Mouse (Mus musculus) hindbrain, postnatal 0 days (tissue): ENCODE measurements around the gene Slc22a14. TPM values are rescaled to one million over a fixed set of nuclear protein-coding genes. Genes with fewer than 3 reads are reported as not detected.

ENCODE experiments used
- ATAC-seq: fragments of 200-750 bp; cut with Nextera tagmentation; 2 replicates; pipeline ENCODE4 v1.8.0; 2017; ENCODE audit warnings: mild to moderate bottlenecking, moderate TSS enrichment, moderate library complexity
- DNase-seq: peaks from one replicate; pipeline ENCODE4 v3.0.0-alpha.2; 2015; ENCODE audit warnings: low spot score
- H3K27ac ChIP-seq: fragments of 300-500 bp; sonication (generic); 2 replicates; pipeline ENCODE4 v1.5.1; 2014; ENCODE audit warnings: mild to moderate bottlenecking
- H3K27me3 ChIP-seq: fragments of 300-500 bp; sonication (generic); 2 replicates; pipeline ENCODE4 v1.6.1; 2014; ENCODE audit warnings: low read length, mixed read lengths; ENCODE audit not compliant: insufficient read depth
- H3K36me3 ChIP-seq: fragments of 300-500 bp; sonication (generic); 2 replicates; pipeline ENCODE4 v1.6.1; 2014; ENCODE audit warnings: low read length, mixed read lengths; ENCODE audit not compliant: insufficient read depth
- H3K4me1 ChIP-seq: fragments of 300-500 bp; sonication (generic); 2 replicates; pipeline ENCODE4 v1.6.1; 2014; ENCODE audit warnings: antibody characterized with exemption, low read length, mixed read lengths; ENCODE audit not compliant: insufficient read depth
- H3K4me2 ChIP-seq: fragments of 300-500 bp; sonication (generic); 2 replicates; pipeline ENCODE4 v1.6.1; 2014; ENCODE audit warnings: low read depth, mild to moderate bottlenecking, low read length, moderate library complexity, mixed read lengths
- H3K4me3 ChIP-seq: fragments of 300-500 bp; sonication (generic); 2 replicates; pipeline ENCODE4 v1.5.1; 2014; ENCODE audit warnings: low read length
- H3K9ac ChIP-seq: fragments of 300-500 bp; sonication (generic); replicated peaks from 2 replicates; pipeline ENCODE4 v1.6.1; 2014; ENCODE audit warnings: mild to moderate bottlenecking, low read length, moderate library complexity, mixed read lengths
- H3K9me3 ChIP-seq: fragments of 300-500 bp; sonication (generic); 2 replicates; pipeline ENCODE4 v1.6.1; 2016; ENCODE audit warnings: low read length, mixed read lengths
- CTCF ChIP-seq: IDR thresholded peaks from 2 replicates; pipeline ENCODE4 v1.5.1; 2016; ENCODE audit warnings: antibody characterized with exemption, control low read depth, low read depth
- WGBS: fragments of 180-500 bp; shearing (Covaris S2); extraction: QIAGEN DNeasy Blood & Tissue Kit; methylation state at CpG from one replicate; pipeline ENCODE4 v1.1.7; 2014; 5-methylcytosine and 5-hydroxymethylcytosine counted together
- polyA plus RNA-seq: library from polyadenylated mRNA; unstranded; fragments of >200 nt; fragmentation: Nextera tagmentation; extraction: Ambion mirVana; gene quantifications from 2 replicates; pipeline ENCODE4 v1.2.1, GENCODE M21; 2015
- total RNA-seq: library from RNA; depleted of rRNA; stranded (reverse); fragments of >200 nt; gene quantifications from 2 replicates; pipeline ENCODE4 v1.2.3, GENCODE M21; 2014

Slc22a14 gene
- total and polyA plus RNA-seq, 2 experiments from 2014 or later, result not detected

DNA sequence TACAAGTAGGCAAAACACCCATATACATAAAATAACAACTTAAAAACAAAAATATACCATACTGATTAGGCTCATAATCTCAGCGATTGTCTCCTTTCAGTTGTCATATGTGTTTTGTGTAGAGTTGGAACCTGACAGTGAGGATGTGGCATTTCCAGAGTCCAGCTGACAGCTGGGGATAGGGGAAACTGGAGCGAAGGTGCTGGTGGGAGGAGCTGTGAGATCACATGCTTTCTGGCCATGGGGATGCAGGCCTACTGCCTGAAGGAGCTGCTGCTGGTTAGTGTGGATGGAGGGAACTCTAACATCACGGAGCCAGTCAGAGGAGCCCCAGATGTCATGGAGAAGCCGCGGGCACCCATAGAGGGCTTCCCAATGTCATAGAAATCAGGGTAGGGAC is 159.6 kb downstream of the Slc22a14 start:
- no peak overlapping the region for H3K4me2 ChIP-seq
- 93% methylated on average over 5 of the region's 5 CpGs for WGBS
- no peak for TF ChIP-seq CTCF
- H3K36me3 ChIP-seq, result no peaks in the 10 kb centered on the region
- H3K9ac ChIP-seq, result no peak overlapping the region
- DNase-seq (no peak), ATAC-seq (no peak)
- no peaks in the 10 kb centered on the region for H3K27me3 ChIP-seq
- no peaks in the 10 kb centered on the region for H3K9me3 ChIP-seq
- H3K4me1 ChIP-seq, result no peaks in the 10 kb centered on the region
- H3K4me3 ChIP-seq, result no peak overlapping the region
- no peak overlapping the region for H3K27ac ChIP-seq

DNA sequence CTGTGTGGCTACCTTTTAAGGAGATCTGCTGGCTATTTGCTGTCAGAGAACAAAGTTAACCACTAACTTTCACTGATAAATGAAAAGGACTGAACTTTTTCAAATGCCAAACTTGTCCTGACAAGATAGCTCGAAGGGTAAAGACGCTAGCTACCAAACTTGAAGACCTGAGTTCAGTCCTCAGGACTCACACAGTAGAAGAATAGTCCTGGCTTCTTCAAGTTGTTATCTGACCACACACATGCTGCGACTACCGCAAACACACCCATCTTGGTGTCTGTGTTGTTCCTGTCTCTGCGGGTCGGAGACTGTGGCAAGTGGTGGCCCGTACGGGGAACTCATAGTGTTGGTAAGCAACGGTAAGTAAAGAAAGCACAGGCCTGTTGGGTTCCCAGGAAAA is 161.7 kb downstream of the Slc22a14 start:
- Histone ChIP-seq H3K4me3 (no peak overlapping the region), H3K4me2 (no peak overlapping the region), H3K27me3 (no peaks in the 10 kb centered on the region), H3K27ac (no peak overlapping the region), H3K4me1 (no peaks in the 10 kb centered on the region), H3K9ac (no peak overlapping the region), H3K36me3 (no peaks in the 10 kb centered on the region), H3K9me3 (no peaks in the 10 kb centered on the region)
- 96% methylated on average over 9 of the region's 9 CpGs for WGBS
- no peak for TF ChIP-seq CTCF
- no peak for DNase-seq
- ATAC-seq, result no peak

DNA sequence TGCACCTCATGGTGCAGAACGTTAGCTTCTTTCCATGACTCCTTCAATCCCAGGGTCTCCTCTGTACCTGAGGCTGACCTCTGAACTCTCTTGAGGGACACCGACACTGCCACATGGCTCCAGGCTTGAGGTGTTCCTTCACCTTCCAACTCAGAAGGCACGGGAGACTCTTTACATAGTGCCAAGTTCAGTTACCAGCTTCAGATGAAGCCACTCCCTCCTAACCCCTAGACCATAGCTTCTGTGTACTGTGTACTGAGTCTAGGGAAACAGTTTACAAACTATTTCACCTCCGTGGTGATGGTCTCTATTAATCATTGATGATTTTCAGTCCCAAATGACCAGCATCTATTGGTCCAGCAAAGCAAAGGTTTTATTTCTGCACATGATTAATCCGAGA is 163.7 kb downstream of the Slc22a14 start:
- DNase-seq, result no peak
- ATAC-seq, result no peak
- WGBS, result 88% methylated on average over 5 of the region's 5 CpGs
- Histone ChIP-seq H3K9me3 (no peaks in the 10 kb centered on the region), H3K9ac (no peak overlapping the region), H3K27me3 (no peaks in the 10 kb centered on the region), H3K36me3 (no peaks in the 10 kb centered on the region), H3K4me1 (no peaks in the 10 kb centered on the region), H3K27ac (no peak overlapping the region), H3K4me3 (no peak overlapping the region), H3K4me2 (no peak overlapping the region)
- no peak for TF ChIP-seq CTCF

DNA sequence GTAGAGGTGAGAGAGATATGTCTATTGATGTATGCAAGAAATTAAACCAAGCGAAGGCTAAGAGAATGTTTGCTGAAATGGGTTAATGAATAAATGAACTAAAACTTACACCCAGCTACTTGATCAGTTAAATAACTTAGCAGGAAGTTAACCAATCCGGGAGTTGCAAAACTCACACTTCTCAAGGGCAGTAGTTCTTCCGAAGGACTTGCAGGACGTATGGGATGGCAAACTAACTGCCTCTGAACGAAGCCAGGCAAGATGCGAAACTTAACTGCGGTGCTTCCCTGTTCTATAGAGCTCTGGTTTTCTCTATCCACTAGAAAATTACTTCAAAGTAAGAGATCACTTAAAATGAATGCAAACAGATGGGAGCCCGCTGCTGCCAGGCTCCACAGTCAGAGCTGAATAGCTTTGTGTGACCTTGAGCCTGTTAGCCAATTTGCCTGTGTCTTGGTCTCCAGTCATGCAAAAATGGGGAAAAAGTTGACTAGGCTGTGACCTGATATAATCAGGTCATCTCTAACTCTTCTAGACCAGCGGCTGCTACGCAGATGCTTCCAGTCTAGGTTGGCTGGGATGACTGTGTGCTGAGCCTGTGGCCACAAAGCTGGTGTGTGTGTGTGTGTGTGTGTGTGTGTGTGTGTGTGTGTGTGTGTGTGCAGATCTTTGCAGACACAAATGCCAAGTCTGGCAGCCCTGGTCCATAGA is 166.0 kb downstream of the Slc22a14 start:
- Histone ChIP-seq H3K4me1 (no peaks in the 10 kb centered on the region), H3K27ac (no peak overlapping the region), H3K27me3 (no peaks in the 10 kb centered on the region), H3K9ac (no peak overlapping the region), H3K36me3 (no peaks in the 10 kb centered on the region), H3K4me3 (no peak overlapping the region), H3K9me3 (no peaks in the 10 kb centered on the region), H3K4me2 (no peak overlapping the region)
- TF ChIP-seq CTCF, result no peak
- 73% methylated on average over 10 of the region's 10 CpGs for WGBS
- DNase-seq (peak; percentile 41), ATAC-seq (no peak)

DNA sequence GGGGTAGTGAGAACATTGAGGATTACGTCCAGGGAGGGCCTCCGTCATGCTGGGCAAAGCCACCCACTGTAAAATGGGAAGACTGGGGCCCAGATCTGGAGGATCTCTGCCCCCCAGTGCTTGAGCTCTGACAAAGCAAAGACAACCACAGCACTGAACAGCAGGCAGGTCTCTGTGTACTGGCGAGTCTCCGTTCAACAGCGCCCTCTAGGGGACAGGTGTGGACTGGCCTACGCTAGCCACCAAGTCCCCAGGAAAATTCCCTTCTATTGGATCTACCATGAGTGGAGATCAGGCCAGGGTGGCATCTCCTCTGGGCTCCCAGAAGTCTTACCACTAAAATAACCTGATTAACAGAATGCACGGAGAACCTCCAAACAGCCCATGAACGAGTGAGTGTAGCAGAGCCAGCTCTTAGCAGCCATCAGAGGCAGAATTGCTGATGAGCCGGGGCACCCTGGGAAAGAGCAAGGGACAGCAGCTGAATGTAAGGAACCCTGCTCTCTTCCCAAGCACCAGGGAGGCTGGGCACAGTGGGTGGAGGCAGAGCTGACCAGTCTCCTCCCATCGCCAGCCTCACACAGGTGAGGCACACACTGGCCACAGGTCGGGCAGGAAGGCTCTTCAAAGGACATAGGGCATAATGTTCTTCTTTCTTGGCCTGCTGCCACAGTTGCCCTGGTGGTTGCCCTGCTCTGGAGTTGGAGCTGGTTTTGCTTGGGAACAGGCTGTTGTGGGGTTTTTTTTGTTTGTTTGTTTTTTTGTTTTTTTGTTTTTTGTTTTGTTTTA is 173.0 kb downstream of the Slc22a14 start:
- no peak overlapping the region for H3K4me2 ChIP-seq
- H3K4me3 ChIP-seq, result no peak overlapping the region
- WGBS, result 38% methylated on average over 11 of the region's 11 CpGs
- no peaks in the 10 kb centered on the region for H3K4me1 ChIP-seq
- H3K36me3 ChIP-seq, result no peaks in the 10 kb centered on the region
- H3K9ac ChIP-seq, result no peak overlapping the region
- ATAC-seq (no peak), DNase-seq (peak; percentile 49)
- H3K27me3 ChIP-seq, result no peaks in the 10 kb centered on the region
- H3K27ac ChIP-seq, result no peak overlapping the region
- H3K9me3 ChIP-seq, result no peaks in the 10 kb centered on the region
- TF ChIP-seq CTCF, result peak; percentile 66

DNA sequence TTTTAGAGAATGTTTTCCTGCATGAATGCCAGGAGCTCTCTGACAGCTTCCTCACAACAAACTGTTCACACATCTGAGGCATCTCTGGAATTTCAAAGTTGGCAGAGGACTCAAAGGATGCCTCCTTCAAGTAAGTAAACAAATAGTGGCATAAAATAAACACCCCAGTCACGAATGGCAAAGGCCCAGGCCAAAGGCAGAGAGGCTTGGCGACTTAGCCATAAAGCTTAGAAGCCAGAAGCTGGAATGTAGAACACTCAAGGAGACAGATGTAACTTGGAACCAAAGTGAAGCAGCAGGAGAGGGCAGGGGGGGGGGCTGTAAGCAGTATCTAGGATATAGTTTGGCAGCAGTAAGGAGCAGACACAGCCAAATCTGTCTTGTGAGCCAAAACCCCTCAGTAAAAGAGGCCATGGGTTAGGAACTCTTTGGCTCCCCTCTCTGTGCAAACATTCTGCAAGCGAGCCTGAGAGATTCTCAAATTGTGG is 184.1 kb downstream of the Slc22a14 start:
- Histone ChIP-seq H3K27ac (no peak overlapping the region), H3K27me3 (no peaks in the 10 kb centered on the region), H3K4me3 (no peak overlapping the region), H3K36me3 (no peaks in the 10 kb centered on the region), H3K9me3 (no peaks in the 10 kb centered on the region), H3K9ac (no peak overlapping the region), H3K4me2 (no peak overlapping the region), H3K4me1 (no peaks in the 10 kb centered on the region)
- ATAC-seq (peak; percentile 76; the same call in 1 of the 2 replicates), DNase-seq (peak; percentile 66)
- 25% methylated on average over 3 of the region's 3 CpGs for WGBS
- TF ChIP-seq CTCF, result no peak

DNA sequence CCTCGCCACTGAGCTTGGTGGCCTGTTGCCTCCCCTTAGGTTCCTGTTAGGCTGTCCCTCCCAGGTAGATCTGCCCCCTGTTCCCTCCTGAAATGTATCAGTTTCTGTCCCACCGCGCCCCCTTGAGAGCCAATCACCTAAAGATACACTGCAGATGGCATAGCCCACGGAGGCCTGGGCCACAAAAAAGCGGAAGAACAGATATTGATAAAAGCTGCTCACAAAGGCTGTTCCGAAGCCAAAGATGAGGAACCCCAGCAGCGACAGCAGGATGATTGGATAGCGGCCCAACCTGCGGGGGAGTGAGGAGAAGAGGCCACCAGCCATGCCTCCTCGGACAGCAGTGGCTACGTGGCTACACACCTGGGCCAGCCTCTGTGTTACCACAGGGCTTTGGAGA is 186.1 kb downstream of the Slc22a14 start:
- Histone ChIP-seq H3K27me3 (no peaks in the 10 kb centered on the region), H3K4me2 (no peak overlapping the region), H3K4me1 (no peaks in the 10 kb centered on the region), H3K9me3 (no peaks in the 10 kb centered on the region), H3K27ac (no peak overlapping the region), H3K9ac (no peak overlapping the region), H3K4me3 (no peak overlapping the region), H3K36me3 (no peaks in the 10 kb centered on the region)
- no peak for TF ChIP-seq CTCF
- WGBS, result 88% methylated on average over 11 of the region's 11 CpGs
- ATAC-seq, result no peak
- no peak for DNase-seq
